In genomic region chr11:103905506-103905905, GRCm38 (mm10) we compare ENCODE assay signal across 13 mouse cellular contexts.
"Had no signal": no experiment of that assay in that cellular context is flagged by ENCODE, and none has a peak within 500 bp of the region (broad histone marks: within the 10 kb centered on the region; RNA-seq: fewer than 3 reads in every experiment).

No protein-coding gene starts in this region.

- H3K27me3 ChIP-seq: liver, embryonic 15.5 days; stomach, embryonic 15.5 days had no signal

- H3K4me1 ChIP-seq: liver, embryonic 15.5 days; stomach, embryonic 15.5 days had no signal

- H3K4me2 ChIP-seq: liver, embryonic 15.5 days; stomach, embryonic 15.5 days had no signal

- H3K9me3 ChIP-seq: liver, embryonic 15.5 days; stomach, embryonic 15.5 days had no signal

- ATAC-seq: lung, postnatal 0 days had no signal

- H3K4me3 ChIP-seq: liver, embryonic 15.5 days; stomach, embryonic 15.5 days had no signal

- H3K9ac ChIP-seq: liver, embryonic 15.5 days; stomach, embryonic 15.5 days had no signal

- H3K27ac ChIP-seq: kidney, postnatal 0 days; liver, embryonic 15.5 days; stomach, embryonic 15.5 days had no signal

- DNase-seq: kidney, adult 11 months; kidney, adult 9 months; kidney, postnatal 36 days; left cerebral cortex, postnatal 4 days; liver; lung, adult 2 months; lung, postnatal 36 days; right cerebral cortex, postnatal 14 days; thymus, postnatal 14 days had no signal
